Mouse (Mus musculus) G1E (cell line): ENCODE results near the gene Atrnl1. TPM values are rescaled to one million over a fixed set of nuclear protein-coding genes. Genes with fewer than 3 reads are reported as not detected.

Source experiments
- ATAC-seq: 2 replicates; pipeline ENCODE4 v1.8.0; 2016; ENCODE audit warnings: mild to moderate bottlenecking; ENCODE audit not compliant: insufficient number of reproducible peaks, poor library complexity, low FRiP score, severe bottlenecking; ENCODE audit errors: extremely low read depth
- DNase-seq: peaks from one replicate; pipeline ENCODE4 v3.0.0; 2012; ENCODE audit warnings: low spot score
- H3K27me3 ChIP-seq: 2 replicates; pipeline ENCODE4 v1.6.1; 2012; ENCODE audit warnings: mild to moderate bottlenecking, low read length, inconsistent platforms; ENCODE audit not compliant: insufficient read depth
- H3K36me3 ChIP-seq: replicated peaks from 2 replicates; pipeline ENCODE3; 2012; ENCODE audit warnings: mild to moderate bottlenecking, inconsistent platforms
- H3K4me1 ChIP-seq: 2 replicates; pipeline ENCODE4 v1.6.1; 2012; ENCODE audit warnings: low read depth, low read length, inconsistent platforms, mixed read lengths; ENCODE audit not compliant: insufficient read depth
- H3K4me3 ChIP-seq: 2 replicates; pipeline ENCODE4 v1.5.1; 2012; ENCODE audit warnings: low read depth, mild to moderate bottlenecking, inconsistent platforms, low read length, moderate library complexity, mixed read lengths
- H3K9me3 ChIP-seq: replicated peaks from 2 replicates; pipeline ENCODE4 v1.6.1; 2012; ENCODE audit warnings: inconsistent platforms
- CTCF ChIP-seq: IDR thresholded peaks from 2 replicates; pipeline ENCODE4 v1.5.1; 2012; ENCODE audit warnings: low read depth, low read length, inconsistent platforms, mixed read lengths
- GATA1 ChIP-seq: IDR thresholded peaks from 2 replicates; pipeline ENCODE4 v1.6.1; 2012; ENCODE audit warnings: borderline replicate concordance, low read length, inconsistent platforms, mixed read lengths
- GATA2 ChIP-seq: IDR thresholded peaks from 2 replicates; pipeline ENCODE4 v1.6.1; 2012; ENCODE audit warnings: low read depth, low read length, inconsistent platforms, borderline replicate concordance
- POLR2AphosphoS5 ChIP-seq: IDR thresholded peaks from 2 replicates; pipeline ENCODE4 v1.6.1; 2012; ENCODE audit warnings: low read depth, low read length, inconsistent platforms; ENCODE audit not compliant: insufficient replicate concordance
- TAL1 ChIP-seq: conservative IDR thresholded peaks from 2 replicates; pipeline ENCODE4 v1.6.1; 2012; ENCODE audit warnings: low read depth, low read length, inconsistent platforms, mixed read lengths
- polyA plus RNA-seq: library from polyadenylated mRNA; stranded (reverse); fragments of >175 nt; gene quantifications from 2 replicates; pipeline ENCODE4 v1.2.3, GENCODE M21; 2012
- total RNA-seq, 2 experiments: library from RNA; stranded (forward) in 1 of 2; stranded (reverse) in 1 of 2; fragments of 200-1000 nt in 1 of 2; fragments of >200 nt in 1 of 2; fragmentation: Nextera tagmentation in 1 of 2; gene quantifications; 2 replicates each; pipeline ENCODE4 v1.2.3; 2014 to 2017

The Atrnl1 gene
- total and polyA plus RNA-seq, 3 experiments = 0.52 to 5.8 (median 3.2) TPM

DNA sequence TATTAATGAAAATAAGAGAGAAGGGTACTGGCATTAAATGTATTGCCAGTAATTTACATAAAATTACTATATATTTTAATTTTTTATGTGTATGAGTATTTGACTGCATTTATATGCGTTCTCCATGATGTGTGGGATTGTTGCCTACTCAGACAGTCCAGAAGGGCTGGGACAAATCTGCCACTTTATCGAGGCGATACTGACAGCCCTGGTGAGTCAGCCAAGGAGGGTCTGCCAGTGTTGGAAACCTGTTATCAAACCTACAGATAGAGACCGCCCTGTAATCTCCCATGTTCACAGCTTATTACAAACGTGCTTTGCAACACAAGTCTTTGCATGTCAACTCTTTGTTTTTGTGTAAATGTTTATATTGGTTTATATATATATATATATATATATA, 347.9 kb downstream of the Atrnl1 start:
- Histone ChIP-seq H3K4me1 (no peaks in the 10 kb centered on the region), H3K4me3 (no peak overlapping the region), H3K27me3 (no peaks in the 10 kb centered on the region), H3K36me3 (no peaks in the 10 kb centered on the region), H3K9me3 (peaks cover 8% of the 10 kb centered on the region)
- TF ChIP-seq POLR2AphosphoS5 (no peak), GATA2 (no peak), CTCF (no peak), GATA1 (no peak), TAL1 (no peak)
- DNase-seq (no peak), ATAC-seq (no peak)

DNA sequence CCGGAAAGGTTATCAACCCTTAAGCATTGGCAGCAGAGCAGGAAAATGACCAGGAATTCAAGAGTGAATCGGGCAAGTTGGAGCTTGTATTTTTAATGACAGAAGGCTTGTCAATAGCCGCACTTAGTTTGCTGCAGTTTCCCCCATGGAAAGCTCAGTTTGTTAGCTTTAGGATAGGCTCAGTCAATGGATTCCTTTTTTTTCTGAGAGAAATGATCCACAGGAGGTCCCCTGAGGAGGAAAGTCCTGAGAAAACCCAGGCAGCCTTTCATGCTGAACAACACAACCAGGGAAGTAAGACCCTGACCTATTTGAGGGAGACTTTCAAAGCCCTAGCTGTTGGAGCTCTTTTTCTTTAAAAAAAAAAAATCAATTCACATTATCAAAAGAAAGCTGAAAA, 350.5 kb downstream of the Atrnl1 start:
- TF ChIP-seq POLR2AphosphoS5 (no peak), TAL1 (no peak), GATA1 (no peak), CTCF (no peak), GATA2 (no peak)
- ATAC-seq = no peak
- Histone ChIP-seq H3K4me1 (no peaks in the 10 kb centered on the region), H3K9me3 (peaks cover 8% of the 10 kb centered on the region; the same call in 1 of the 2 replicates), H3K36me3 (no peaks in the 10 kb centered on the region), H3K27me3 (no peaks in the 10 kb centered on the region), H3K4me3 (no peak overlapping the region)
- DNase-seq = no peak

DNA sequence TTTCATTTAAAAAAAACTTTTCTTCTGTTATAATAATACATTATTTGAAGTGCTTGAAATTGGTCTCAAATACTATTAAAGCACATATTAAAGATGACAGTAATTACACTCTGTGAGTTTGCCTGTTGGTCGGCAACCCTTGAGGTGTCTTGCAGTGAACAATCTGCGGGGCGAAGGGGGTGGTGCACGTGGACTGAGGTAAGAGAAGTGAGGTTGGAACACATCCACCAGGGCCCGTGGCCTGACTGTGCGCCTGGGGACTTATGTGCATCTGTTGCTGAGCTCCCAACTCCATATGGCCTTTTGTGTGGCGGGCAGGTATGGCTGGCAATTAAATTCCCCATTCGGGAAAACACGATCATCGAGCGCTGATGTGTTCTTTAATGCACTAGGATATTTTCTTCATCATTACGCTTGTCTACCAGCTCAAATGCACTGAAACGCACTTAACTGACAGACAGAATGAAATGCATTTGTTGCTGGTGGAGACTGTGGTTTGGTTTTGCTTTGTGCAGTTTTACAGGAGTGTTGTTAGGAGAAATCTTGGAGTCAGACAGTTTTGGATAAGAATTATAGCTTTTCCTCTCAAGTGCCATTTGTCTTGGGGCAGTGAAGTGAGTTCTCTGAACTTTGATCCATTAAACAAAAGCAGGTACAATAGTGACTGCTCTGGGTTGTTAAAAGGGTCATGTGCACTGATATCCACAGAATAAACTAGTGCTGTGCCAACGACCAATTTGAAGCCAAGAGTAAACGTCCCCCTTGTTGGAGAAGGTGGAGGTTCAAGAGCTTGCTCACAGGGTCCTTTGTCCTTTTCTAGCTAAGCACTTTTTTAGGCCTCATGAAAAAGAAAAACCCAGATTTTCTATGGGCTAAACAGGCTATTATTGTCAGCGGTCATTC, 351.2 kb downstream of the Atrnl1 start:
- peaks cover 8% of the 10 kb centered on the region for H3K9me3 ChIP-seq
- no peaks in the 10 kb centered on the region for H3K27me3 ChIP-seq
- no peak for ATAC-seq
- no peak for DNase-seq
- TF ChIP-seq GATA1 (no peak), TAL1 (no peak), GATA2 (no peak), POLR2AphosphoS5 (no peak)
- H3K36me3 ChIP-seq = no peaks in the 10 kb centered on the region
- H3K4me3 ChIP-seq = no peak overlapping the region
- H3K4me1 ChIP-seq = no peaks in the 10 kb centered on the region

DNA sequence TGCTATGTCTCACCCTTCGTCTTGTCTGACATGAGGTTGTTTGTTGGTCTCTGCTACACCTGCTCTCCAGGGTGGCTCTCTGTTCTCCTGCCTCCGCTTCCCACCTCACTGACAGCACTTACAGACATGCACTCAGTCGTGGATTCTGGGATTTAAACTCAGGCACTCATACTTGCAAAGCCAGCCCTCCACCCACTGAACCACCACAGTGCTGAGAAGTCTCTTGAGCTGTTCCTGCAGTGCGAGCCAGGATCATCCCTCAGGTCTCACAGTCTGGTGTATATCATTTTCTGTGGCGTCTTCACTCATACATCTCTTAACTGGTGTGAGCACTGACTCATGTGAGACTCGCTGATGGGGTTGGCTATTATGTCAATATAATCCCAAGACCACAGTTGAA, 353.0 kb downstream of the Atrnl1 start:
- no peaks in the 10 kb centered on the region for H3K27me3 ChIP-seq
- no peak overlapping the region for H3K4me3 ChIP-seq
- H3K9me3 ChIP-seq = peaks cover 10% of the 10 kb centered on the region
- ATAC-seq (no peak), DNase-seq (no peak)
- no peaks in the 10 kb centered on the region for H3K36me3 ChIP-seq
- TF ChIP-seq GATA1 = no peak
- H3K4me1 ChIP-seq = no peaks in the 10 kb centered on the region

DNA sequence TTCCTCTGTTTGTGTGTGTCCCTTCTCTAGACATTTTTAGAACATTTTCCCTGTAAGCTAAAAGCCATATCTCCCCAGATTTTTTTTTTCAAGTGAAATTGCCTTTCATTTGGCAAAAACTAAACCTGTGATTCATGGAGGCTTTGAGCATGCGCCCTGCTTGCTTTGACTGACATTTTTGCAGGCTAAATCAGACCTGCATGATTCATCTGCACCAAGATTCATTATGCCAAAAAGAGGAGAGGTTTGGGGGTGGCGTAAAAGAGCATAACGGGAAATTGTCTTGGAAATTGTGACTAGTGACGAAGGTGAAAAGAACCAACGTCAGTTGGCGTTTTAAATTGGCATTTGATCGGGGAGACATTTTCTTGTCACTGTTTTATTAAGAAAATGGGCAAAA, 358.9 kb downstream of the Atrnl1 start:
- H3K36me3 ChIP-seq = no peaks in the 10 kb centered on the region
- DNase-seq (no peak), ATAC-seq (no peak)
- H3K4me1 ChIP-seq = no peaks in the 10 kb centered on the region
- TF ChIP-seq GATA2 = no peak
- no peak for TF ChIP-seq TAL1
- no peak for TF ChIP-seq GATA1
- TF ChIP-seq CTCF = no peak
- TF ChIP-seq POLR2AphosphoS5 = no peak
- H3K27me3 ChIP-seq = no peaks in the 10 kb centered on the region
- no peak overlapping the region for H3K4me3 ChIP-seq
- peaks cover 8% of the 10 kb centered on the region; the same call in 1 of the 2 replicates for H3K9me3 ChIP-seq

DNA sequence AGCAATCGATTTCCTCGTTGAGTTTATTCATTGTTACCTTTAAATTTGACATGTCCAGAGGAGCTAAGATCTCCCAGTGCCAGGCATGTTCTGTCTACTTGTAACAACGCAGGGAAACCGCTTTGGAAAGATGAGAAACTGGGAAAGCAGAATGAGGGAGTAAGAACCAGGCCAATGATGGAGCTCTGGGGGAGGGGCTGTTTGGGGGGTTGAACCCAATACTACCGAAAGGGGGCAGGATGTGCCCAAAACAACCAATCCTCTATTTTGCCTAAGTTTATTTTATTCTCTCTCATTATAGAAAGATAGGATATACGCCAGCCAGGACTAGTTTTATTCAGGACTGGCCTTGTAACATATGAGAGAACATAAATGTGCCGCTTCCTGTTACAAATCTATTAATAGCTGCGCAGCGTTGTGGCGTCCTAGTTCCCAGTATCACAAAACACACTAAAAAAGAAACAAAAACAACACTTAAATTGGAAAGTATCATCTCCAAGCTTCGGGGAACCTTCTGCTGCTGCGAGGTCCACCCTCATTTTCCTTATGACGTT, 359.6 kb downstream of the Atrnl1 start:
- no peak for DNase-seq
- Histone ChIP-seq H3K4me1 (no peaks in the 10 kb centered on the region), H3K4me3 (no peak overlapping the region), H3K27me3 (no peaks in the 10 kb centered on the region), H3K36me3 (no peaks in the 10 kb centered on the region), H3K9me3 (peaks cover 12% of the 10 kb centered on the region)
- ATAC-seq = no peak
- TF ChIP-seq CTCF (no peak), TAL1 (no peak), GATA1 (no peak), POLR2AphosphoS5 (no peak), GATA2 (no peak)

DNA sequence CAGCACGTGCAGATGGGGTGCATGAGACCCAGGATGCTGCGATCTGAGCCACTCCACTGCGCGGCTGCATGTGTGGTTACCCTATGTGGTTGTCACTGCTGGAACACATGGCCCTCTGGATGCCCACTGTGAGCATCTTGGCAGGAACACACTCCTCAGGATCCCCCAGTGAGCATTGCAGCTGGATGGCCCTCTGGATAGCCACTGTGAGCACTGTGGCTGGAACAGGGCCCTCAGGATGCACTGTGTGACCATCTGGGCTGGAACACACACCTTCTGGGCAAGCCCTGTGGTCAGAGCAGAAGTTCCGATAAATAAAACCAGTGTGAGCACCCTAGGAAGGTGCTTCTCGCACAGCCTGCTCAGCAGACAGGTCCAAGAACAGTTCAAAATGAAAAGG, 364.4 kb downstream of the Atrnl1 start:
- no peak for ATAC-seq
- Histone ChIP-seq H3K27me3 (no peaks in the 10 kb centered on the region), H3K9me3 (peaks cover 16% of the 10 kb centered on the region), H3K4me3 (no peak overlapping the region), H3K4me1 (no peaks in the 10 kb centered on the region), H3K36me3 (no peaks in the 10 kb centered on the region)
- no peak for TF ChIP-seq TAL1
- no peak for TF ChIP-seq POLR2AphosphoS5
- no peak for TF ChIP-seq GATA1
- no peak for TF ChIP-seq GATA2
- no peak for DNase-seq
